Mouse (Mus musculus) neural tube, embryonic 12.5 days (tissue): ENCODE results near the gene Haus6. TPM values are rescaled to one million over a fixed set of nuclear protein-coding genes. Genes with fewer than 3 reads are reported as not detected.

ENCODE experiments used
- ATAC-seq: fragments of 200-750 bp; cut with Nextera tagmentation; 2 replicates; pipeline ENCODE4 v1.8.0; 2017; ENCODE audit warnings: low read depth, mild to moderate bottlenecking, moderate TSS enrichment, moderate library complexity; ENCODE audit not compliant: low FRiP score
- H3K27ac ChIP-seq: fragments of 300-500 bp; sonication (generic); 2 replicates; pipeline ENCODE4 v1.5.1; 2016
- H3K27me3 ChIP-seq: fragments of 300-500 bp; sonication (generic); replicated peaks from 2 replicates; pipeline ENCODE4 v1.6.1; 2016; ENCODE audit warnings: mild to moderate bottlenecking
- H3K36me3 ChIP-seq: fragments of 300-500 bp; sonication (generic); 2 replicates; pipeline ENCODE4 v1.6.1; 2016; ENCODE audit warnings: mild to moderate bottlenecking
- H3K4me1 ChIP-seq: fragments of 300-500 bp; sonication (generic); 2 replicates; pipeline ENCODE4 v1.6.1; 2016
- H3K4me2 ChIP-seq: fragments of 300-500 bp; sonication (generic); replicated peaks from 2 replicates; pipeline ENCODE4 v1.6.1; 2016; ENCODE audit warnings: mild to moderate bottlenecking
- H3K4me3 ChIP-seq: fragments of 300-500 bp; sonication (generic); 2 replicates; pipeline ENCODE4 v1.5.1; 2016
- H3K9ac ChIP-seq: fragments of 300-500 bp; sonication (generic); 2 replicates; pipeline ENCODE4 v1.6.1; 2016; ENCODE audit warnings: mild to moderate bottlenecking
- H3K9me3 ChIP-seq: fragments of 300-500 bp; sonication (generic); 2 replicates; pipeline ENCODE4 v1.6.1; 2016; ENCODE audit warnings: mild to moderate bottlenecking
- WGBS: fragments of 180-500 bp; shearing (Covaris S2); methylation state at CpG from one replicate; pipeline ENCODE4 v1.1.7; 2016; 5-methylcytosine and 5-hydroxymethylcytosine counted together
- polyA plus RNA-seq: library from polyadenylated mRNA; unstranded; fragments of >200 nt; fragmentation: Nextera tagmentation; extraction: Ambion mirVana; gene quantifications from 2 replicates; pipeline ENCODE4 v1.2.1, GENCODE M21; 2016

Haus6 gene
- polyA plus RNA-seq, 1 experiment from 2014 or later, result 18.2 TPM

DNA sequence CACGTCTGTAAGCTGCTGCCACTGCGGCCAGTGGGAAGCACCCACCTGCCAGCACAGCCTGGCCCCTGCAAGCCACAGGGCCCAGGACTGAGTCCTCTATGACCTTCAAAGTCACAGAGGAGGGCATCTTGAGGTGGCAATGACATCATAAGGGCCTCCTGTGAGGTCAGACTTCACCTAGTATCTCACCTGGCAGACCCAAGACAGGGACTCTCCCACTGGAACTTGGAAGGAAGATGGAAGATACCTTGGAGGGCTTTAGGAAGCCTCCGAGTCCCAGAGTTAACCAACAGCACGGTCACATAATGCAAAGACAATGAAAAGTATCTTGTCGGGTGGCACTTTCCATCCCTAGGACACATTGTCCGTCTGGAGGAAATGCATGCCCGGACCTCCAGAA lies 53.6 kb downstream of the Haus6 start, which contains the start of gene Saxo1:
TSS of gene Saxo1 (minus strand) at position 101 of the 400 bp plus-strand sequence.
- no peaks in the 10 kb centered on the region for H3K36me3 ChIP-seq
- ATAC-seq, result no peak
- WGBS, result 93% methylated on average over 7 of the region's 7 CpGs

DNA sequence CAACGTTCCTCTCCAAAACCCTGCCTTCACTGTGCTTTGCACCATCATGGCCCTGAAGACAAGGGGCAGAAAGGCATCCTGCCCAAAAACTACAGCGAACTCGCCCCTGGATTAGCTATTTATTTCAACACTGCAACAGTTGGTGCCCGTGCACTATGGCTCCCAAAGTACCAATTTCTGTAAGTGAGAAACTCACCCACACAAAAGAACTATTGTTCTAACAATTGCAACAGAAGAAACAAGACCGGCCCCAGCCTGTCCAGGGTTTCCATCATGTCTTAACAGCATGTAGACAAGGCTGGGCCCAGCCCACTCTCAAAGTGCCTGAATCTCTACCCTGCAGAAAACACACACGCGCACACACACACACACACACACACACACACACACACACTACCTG lies 54.5 kb downstream of the Haus6 start:
- Histone ChIP-seq H3K27me3 (no peaks in the 10 kb centered on the region), H3K9me3 (no peaks in the 10 kb centered on the region), H3K9ac (no peak overlapping the region), H3K4me2 (no peak overlapping the region), H3K4me1 (no peaks in the 10 kb centered on the region), H3K36me3 (no peaks in the 10 kb centered on the region), H3K27ac (no peak overlapping the region), H3K4me3 (no peak overlapping the region)
- no peak for ATAC-seq
- WGBS, result 63% methylated on average over 7 of the region's 7 CpGs

More for the DNA sequence above, 53.6 kb downstream of the Haus6 start, which contains the start of gene Saxo1:
- no peaks in the 10 kb centered on the region for H3K4me1 ChIP-seq
- H3K4me3 ChIP-seq, result no peak within 1 kb of the TSS
- no peaks in the 10 kb centered on the region for H3K27me3 ChIP-seq
- no peak within 1 kb of the TSS for H3K9ac ChIP-seq
- H3K4me2 ChIP-seq, result no peak within 1 kb of the TSS
- H3K9me3 ChIP-seq, result no peaks in the 10 kb centered on the region
- H3K27ac ChIP-seq, result no peak within 1 kb of the TSS

DNA sequence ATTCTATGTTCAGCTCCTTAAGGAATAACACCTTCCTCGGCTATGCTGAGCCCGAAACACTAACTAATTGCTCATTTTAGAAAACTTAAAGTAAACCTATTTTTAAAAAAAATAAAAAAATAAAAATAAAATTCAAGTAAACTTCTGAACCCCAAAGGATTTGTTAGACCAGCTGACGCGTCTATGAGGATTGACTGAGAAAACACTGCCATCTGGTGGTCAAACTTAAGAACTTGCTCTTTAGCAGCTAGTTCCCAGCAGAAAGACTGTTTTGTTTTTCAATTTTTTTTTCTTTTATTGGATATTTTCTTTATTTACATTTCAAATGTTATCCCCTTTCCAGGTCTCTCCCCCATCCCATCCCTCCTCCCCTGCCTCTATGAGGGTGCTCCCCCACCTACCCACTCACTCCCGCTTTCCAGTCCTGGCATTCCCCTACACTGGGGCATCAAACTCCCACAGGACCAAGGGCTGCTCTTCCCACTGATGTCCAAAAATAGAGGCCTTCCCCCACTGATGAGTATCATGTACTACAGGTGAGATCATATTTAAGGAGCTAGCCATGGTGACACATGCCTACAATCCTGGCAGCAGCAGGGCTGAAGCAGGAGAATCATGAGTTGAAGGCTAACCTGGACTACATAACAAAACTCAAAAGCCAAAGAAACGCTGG lies 56.7 kb downstream of the Haus6 start:
- Histone ChIP-seq H3K9me3 (no peaks in the 10 kb centered on the region), H3K4me1 (no peaks in the 10 kb centered on the region), H3K27ac (no peak overlapping the region), H3K36me3 (no peaks in the 10 kb centered on the region), H3K27me3 (no peaks in the 10 kb centered on the region), H3K9ac (no peak overlapping the region), H3K4me2 (no peak overlapping the region), H3K4me3 (no peak overlapping the region)
- WGBS, result 30% methylated on average over 6 of the region's 6 CpGs
- peak; percentile 25; the same call in 1 of the 2 replicates for ATAC-seq

DNA sequence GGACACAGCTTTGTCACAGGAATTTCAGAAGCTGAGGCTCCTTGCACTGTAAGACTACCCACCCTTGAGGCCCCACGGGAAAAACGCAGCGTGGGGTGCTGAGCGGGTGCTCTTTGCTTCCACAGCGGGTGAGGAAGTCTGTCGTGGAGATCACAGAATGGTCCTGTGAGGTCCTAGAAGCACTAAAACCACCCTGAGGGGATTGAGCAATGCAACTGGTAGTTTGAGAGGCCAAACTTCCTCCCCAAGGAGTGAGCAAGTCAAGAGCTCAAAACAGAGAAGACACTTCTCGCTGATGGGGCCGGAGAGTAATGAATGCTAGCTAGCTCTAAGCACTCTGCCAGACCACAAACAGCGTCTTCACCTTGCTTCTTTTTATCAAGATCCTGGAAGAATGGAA lies 63.5 kb downstream of the Haus6 start:
- Histone ChIP-seq H3K36me3 (no peaks in the 10 kb centered on the region), H3K9me3 (no peaks in the 10 kb centered on the region), H3K4me3 (no peak overlapping the region), H3K27me3 (no peaks in the 10 kb centered on the region), H3K4me1 (peaks cover 12% of the 10 kb centered on the region; the same call in 1 of the 2 replicates), H3K4me2 (no peak overlapping the region), H3K9ac (no peak overlapping the region), H3K27ac (no peak overlapping the region)
- 90% methylated on average over 9 of the region's 9 CpGs for WGBS
- ATAC-seq, result no peak

DNA sequence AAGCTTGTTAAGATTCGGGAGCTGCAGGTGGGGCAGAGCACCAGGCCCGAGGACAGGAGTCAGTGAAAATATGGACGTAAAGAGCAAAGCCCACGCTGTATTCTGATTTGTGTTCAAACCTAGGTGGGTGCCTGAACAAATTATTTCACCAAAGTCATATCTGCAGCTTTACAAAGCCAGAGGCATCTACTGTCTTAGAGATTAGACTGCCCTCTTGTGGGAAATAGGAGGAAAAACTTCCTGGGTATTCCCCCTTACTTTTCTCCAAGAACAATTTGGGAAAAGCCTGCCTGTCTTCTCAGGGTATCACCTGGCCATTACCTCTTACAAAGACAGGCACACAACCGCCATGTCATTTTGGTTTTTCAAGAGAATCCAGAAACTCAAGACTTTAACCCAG lies 66.2 kb downstream of the Haus6 start:
- 60% methylated on average over 5 of the region's 5 CpGs for WGBS
- Histone ChIP-seq H3K4me2 (no peak overlapping the region), H3K27me3 (no peaks in the 10 kb centered on the region), H3K4me3 (no peak overlapping the region), H3K27ac (no peak overlapping the region), H3K9ac (no peak overlapping the region), H3K36me3 (no peaks in the 10 kb centered on the region), H3K4me1 (peaks cover 12% of the 10 kb centered on the region; the same call in 1 of the 2 replicates), H3K9me3 (no peaks in the 10 kb centered on the region)
- ATAC-seq, result no peak

DNA sequence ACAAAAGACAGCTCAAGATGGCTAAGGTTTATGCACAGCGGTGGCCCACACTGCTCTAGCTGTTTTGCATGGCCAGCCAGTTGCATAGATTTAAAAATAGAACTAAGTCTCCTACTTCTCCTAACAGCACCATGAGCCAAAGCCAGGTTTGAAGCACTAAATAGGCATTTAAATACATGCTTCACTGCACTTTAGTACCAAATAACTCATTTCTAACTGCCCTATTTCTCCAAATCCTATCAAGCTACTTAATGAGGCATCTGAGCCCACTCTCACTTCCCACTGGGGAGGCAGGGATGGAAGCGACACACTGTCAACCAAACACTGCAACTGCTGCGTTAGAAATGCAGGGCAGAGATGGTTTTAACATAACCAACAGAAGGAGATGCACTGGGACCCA lies 67.9 kb downstream of the Haus6 start:
- H3K4me2 ChIP-seq, result no peak overlapping the region
- peak; percentile 75 for ATAC-seq
- peaks cover 12% of the 10 kb centered on the region; the same call in 1 of the 2 replicates for H3K4me1 ChIP-seq
- no peaks in the 10 kb centered on the region for H3K36me3 ChIP-seq
- H3K9ac ChIP-seq, result no peak overlapping the region
- H3K4me3 ChIP-seq, result no peak overlapping the region
- H3K27ac ChIP-seq, result no peak overlapping the region
- 51% methylated on average over 3 of the region's 3 CpGs for WGBS
- no peaks in the 10 kb centered on the region for H3K9me3 ChIP-seq
- no peaks in the 10 kb centered on the region for H3K27me3 ChIP-seq

DNA sequence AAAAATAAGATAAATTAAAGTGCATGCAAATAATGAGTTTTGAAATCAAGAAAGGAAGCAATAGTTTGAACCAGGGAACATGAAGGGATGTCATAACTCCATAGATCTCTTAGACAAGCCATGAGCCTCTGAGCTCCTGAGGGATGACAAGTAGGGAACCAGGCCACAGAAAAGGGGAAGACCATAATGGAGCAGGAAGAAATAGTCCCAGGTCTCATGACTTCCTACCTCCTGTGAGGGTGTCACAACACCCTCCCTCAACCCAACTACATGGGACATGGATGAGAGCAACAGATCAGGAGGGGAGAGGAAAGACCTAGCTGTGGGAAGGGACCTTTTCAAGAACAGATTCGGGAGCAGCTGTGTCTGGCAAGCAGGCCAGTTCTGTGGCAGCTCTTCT lies 70.3 kb downstream of the Haus6 start:
- H3K27me3 ChIP-seq, result no peaks in the 10 kb centered on the region
- ATAC-seq, result no peak
- 82% methylated on average over 1 of the region's 1 CpGs for WGBS

DNA sequence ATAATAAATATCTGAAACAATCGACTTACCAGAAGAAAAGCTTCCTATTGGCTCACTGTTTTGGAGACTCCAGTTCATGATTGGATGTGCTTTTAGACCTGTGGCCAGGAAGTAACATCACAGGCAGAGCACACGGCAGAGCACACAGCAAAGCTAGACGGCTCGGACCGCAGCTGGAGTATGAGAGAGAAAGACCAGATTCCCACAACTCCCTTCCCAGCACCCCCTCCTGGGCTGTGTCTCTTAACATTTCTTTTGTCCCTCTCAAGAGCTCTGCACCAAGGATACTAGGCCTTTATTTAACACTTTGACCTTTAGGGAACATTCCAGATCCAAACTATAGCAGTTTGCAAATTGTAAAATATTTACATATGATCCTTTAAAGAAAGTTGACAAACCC lies 72.9 kb downstream of the Haus6 start:
- H3K4me1 ChIP-seq, result peaks cover 3% of the 10 kb centered on the region; the same call in 1 of the 2 replicates
- H3K4me2 ChIP-seq, result no peak overlapping the region
- 93% methylated on average over 5 of the region's 5 CpGs for WGBS

More for the DNA sequence above, 70.3 kb downstream of the Haus6 start:
- Histone ChIP-seq H3K4me3 (no peak overlapping the region), H3K9me3 (no peaks in the 10 kb centered on the region), H3K27ac (no peak overlapping the region), H3K4me2 (no peak overlapping the region), H3K36me3 (no peaks in the 10 kb centered on the region), H3K9ac (no peak overlapping the region), H3K4me1 (peaks cover 12% of the 10 kb centered on the region; the same call in 1 of the 2 replicates)

DNA sequence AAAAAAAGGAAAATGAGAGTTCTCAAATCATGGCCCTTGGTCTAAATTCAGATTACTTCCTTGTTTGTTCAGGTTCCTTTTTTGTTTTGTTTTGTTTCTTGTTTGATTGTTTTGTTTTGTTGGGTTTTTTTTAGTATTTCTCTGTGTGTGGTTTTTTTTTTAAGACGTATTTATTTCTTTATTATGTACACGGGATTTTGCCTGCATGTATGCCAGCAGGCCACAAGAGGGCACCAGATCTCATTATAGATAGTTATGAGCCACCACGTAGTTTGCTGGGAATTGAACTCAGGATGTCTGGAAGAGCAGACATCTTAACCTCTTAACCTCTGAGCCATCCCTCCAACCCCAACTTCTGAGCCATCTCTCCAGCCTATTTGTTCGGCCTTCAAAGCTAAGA lies 73.9 kb downstream of the Haus6 start:
- no peaks in the 10 kb centered on the region for H3K4me1 ChIP-seq
- ATAC-seq, result no peak
- 43% methylated on average over 4 of the region's 4 CpGs for WGBS
- H3K9ac ChIP-seq, result no peak overlapping the region
- H3K4me3 ChIP-seq, result no peak overlapping the region
- H3K27ac ChIP-seq, result no peak overlapping the region
- H3K4me2 ChIP-seq, result no peak overlapping the region
- no peaks in the 10 kb centered on the region for H3K36me3 ChIP-seq
- no peaks in the 10 kb centered on the region for H3K9me3 ChIP-seq
- H3K27me3 ChIP-seq, result no peaks in the 10 kb centered on the region

More for the DNA sequence above, 72.9 kb downstream of the Haus6 start:
- Histone ChIP-seq H3K9me3 (no peaks in the 10 kb centered on the region), H3K9ac (no peak overlapping the region), H3K4me3 (no peak overlapping the region), H3K27ac (no peak overlapping the region), H3K27me3 (no peaks in the 10 kb centered on the region), H3K36me3 (no peaks in the 10 kb centered on the region)
- ATAC-seq, result no peak

DNA sequence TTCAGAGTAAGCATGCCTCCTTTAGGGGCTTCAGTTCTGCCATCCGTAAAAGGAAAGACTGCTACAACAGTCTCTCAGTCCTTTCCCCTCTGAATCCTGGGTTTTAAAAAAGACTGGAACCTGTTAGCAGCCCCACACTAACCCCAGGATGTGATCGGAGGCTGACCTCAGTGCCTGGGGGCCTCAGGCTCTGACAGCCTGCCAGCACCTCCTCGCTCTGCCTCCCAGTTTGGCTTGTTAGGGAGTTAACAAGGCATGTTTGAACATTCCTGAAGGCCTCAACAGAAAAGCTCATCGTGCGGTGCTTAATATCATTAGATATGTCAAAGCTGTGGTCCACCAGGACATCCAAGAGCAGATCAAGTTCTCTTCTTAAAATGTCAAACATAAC lies 77.8 kb downstream of the Haus6 start:
- Histone ChIP-seq H3K36me3 (no peaks in the 10 kb centered on the region), H3K9ac (no peak overlapping the region), H3K9me3 (no peaks in the 10 kb centered on the region), H3K4me3 (no peak overlapping the region), H3K27ac (no peak overlapping the region), H3K27me3 (no peaks in the 10 kb centered on the region), H3K4me2 (no peak overlapping the region), H3K4me1 (no peaks in the 10 kb centered on the region)
- 67% methylated on average over 5 of the region's 5 CpGs for WGBS
- no peak for ATAC-seq

DNA sequence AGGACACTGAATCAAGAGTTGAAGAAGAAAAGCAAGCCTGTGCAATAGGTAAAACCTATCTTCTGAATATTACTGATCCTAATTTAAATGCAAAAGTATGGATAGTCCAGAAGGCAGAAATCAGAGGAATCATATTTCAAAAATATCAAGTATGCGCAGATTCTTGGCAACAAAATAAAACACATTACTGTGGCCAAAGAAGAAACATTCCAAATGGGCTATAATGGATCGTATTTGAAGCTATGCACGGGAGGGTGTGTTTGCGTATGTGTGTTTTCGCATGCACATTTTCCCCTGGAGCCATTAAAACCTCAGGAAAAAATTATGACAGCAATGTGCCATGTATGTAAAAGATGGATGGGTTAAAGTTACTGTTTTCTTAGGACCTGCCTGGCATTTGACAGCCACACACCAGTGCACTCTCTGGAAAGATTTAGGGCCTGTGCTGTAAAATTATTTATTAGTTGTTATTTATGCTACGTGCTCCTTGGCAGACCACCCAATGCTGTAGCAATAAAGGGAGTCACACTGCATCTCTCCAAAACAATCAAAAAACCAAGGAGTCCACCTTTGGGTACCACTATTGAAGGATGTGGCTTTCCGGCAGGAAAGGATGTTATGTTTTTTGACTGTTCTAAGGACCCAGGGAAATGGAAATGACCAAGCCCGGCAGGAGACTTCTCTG lies 78.3 kb downstream of the Haus6 start:
- Histone ChIP-seq H3K36me3 (no peaks in the 10 kb centered on the region), H3K27ac (no peak overlapping the region), H3K27me3 (no peaks in the 10 kb centered on the region), H3K4me1 (no peaks in the 10 kb centered on the region), H3K4me2 (no peak overlapping the region), H3K4me3 (no peak overlapping the region), H3K9ac (no peak overlapping the region), H3K9me3 (no peaks in the 10 kb centered on the region)
- no peak for ATAC-seq
- WGBS, result 71% methylated on average over 8 of the region's 8 CpGs

DNA sequence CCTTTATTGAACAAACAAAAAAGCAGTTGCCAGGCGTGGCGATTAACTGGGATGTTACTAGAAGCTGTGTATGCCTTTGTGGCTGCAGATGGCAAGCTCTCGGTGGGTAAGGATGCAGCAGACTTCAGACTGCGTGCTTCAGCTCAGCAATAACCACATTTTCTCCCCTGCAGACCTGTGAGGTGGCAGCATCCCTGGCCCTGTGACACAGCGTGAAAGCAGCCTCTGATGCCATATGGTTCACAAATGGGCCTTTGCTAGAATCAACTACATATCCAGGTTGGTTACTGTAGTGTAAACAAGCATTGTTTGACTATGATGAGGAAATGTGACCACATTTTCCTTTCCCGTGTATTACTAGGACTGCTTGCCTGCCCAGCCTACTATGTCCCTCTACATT lies 82.7 kb downstream of the Haus6 start:
- H3K27me3 ChIP-seq, result no peaks in the 10 kb centered on the region
- H3K4me3 ChIP-seq, result no peak overlapping the region
- H3K4me1 ChIP-seq, result 0 out of 2 replicates have a peak, but pooled peaks cover 4% of the 10 kb centered on the region
- 68% methylated on average over 6 of the region's 6 CpGs for WGBS
- no peaks in the 10 kb centered on the region for H3K9me3 ChIP-seq
- no peak overlapping the region for H3K9ac ChIP-seq
- no peak overlapping the region for H3K27ac ChIP-seq
- H3K36me3 ChIP-seq, result no peaks in the 10 kb centered on the region
- H3K4me2 ChIP-seq, result no peak overlapping the region
- ATAC-seq, result no peak
